Mouse (Mus musculus) heart, embryonic 15.5 days (tissue): ENCODE measurements around the gene Olfr967. TPM values are rescaled to one million over a fixed set of nuclear protein-coding genes. Genes with fewer than 3 reads are reported as not detected.
"Not testable (repeated sequence)": the region's sequence is repeated elsewhere in the genome, so short reads cannot be mapped to it uniquely, and the experiment has no call there.

ENCODE experiments used
- ATAC-seq: fragments of 200-750 bp; cut with Nextera tagmentation; replicated peaks from 2 replicates; pipeline ENCODE4 v1.8.0; 2017; ENCODE audit warnings: low read depth, moderate TSS enrichment; ENCODE audit not compliant: insufficient number of reproducible peaks, insufficient read depth, low FRiP score
- H3K27ac ChIP-seq: fragments of 300-500 bp; sonication (generic); 2 replicates; pipeline ENCODE4 v1.5.1; 2015; ENCODE audit warnings: mild to moderate bottlenecking, inconsistent platforms
- H3K27me3 ChIP-seq: fragments of 300-500 bp; sonication (generic); 2 replicates; pipeline ENCODE4 v1.6.1; 2015; ENCODE audit warnings: inconsistent platforms
- H3K36me3 ChIP-seq: fragments of 300-500 bp; sonication (generic); 2 replicates; pipeline ENCODE4 v1.6.1; 2015; ENCODE audit warnings: mild to moderate bottlenecking, inconsistent platforms
- H3K4me1 ChIP-seq: fragments of 300-500 bp; sonication (generic); replicated peaks from 2 replicates; pipeline ENCODE4 v1.6.1; 2015; ENCODE audit warnings: inconsistent platforms
- H3K4me2 ChIP-seq: fragments of 300-500 bp; sonication (generic); 2 replicates; pipeline ENCODE4 v1.6.1; 2015; ENCODE audit warnings: inconsistent platforms, mild to moderate bottlenecking, moderate library complexity
- H3K4me3 ChIP-seq: fragments of 300-500 bp; sonication (generic); 2 replicates; pipeline ENCODE4 v1.5.1; 2015; ENCODE audit warnings: mild to moderate bottlenecking, inconsistent platforms
- H3K9ac ChIP-seq: fragments of 300-500 bp; sonication (generic); 2 replicates; pipeline ENCODE4 v1.6.1; 2015; ENCODE audit warnings: mild to moderate bottlenecking, inconsistent platforms
- H3K9me3 ChIP-seq: fragments of 300-500 bp; sonication (generic); replicated peaks from 2 replicates; pipeline ENCODE4 v1.6.1; 2016; ENCODE audit warnings: inconsistent platforms
- WGBS: fragments of 180-500 bp; shearing (Covaris S2); methylation state at CpG from one replicate; pipeline ENCODE4 v1.1.7; 2015; ENCODE audit warnings: mixed read lengths; 5-methylcytosine and 5-hydroxymethylcytosine counted together
- polyA plus RNA-seq: library from polyadenylated mRNA; unstranded; fragments of >200 nt; fragmentation: Nextera tagmentation; extraction: Ambion mirVana; gene quantifications from 2 replicates; pipeline ENCODE4 v1.2.1, GENCODE M21; 2015

The Olfr967 gene
- polyA plus RNA-seq = not detected in 2 replicates

- Histone ChIP-seq H3K9me3 (no peaks in the 10 kb centered on the region), H3K4me3 (no peak within 1 kb of the TSS), H3K27me3 (no peaks in the 10 kb centered on the region), H3K4me2 (no peak within 1 kb of the TSS), H3K36me3 (no peaks in the 10 kb centered on the region), H3K4me1 (no peaks in the 10 kb centered on the region), H3K27ac (no peak within 1 kb of the TSS), H3K9ac (no peak within 1 kb of the TSS)
- no peak for ATAC-seq
These were observed at the start of gene Olfr967 for GRCm38 (mm10) chr9:39745949-39746348. TSS of gene Olfr967 (plus strand) at chr9:39746249.

GRCm38 (mm10) chr9:39701123-39701522, 44.9 kb upstream of the Olfr967 start:
- not testable (repeated sequence) for H3K4me1 ChIP-seq, H3K4me3 ChIP-seq, H3K27ac ChIP-seq, H3K4me2 ChIP-seq, H3K9me3 ChIP-seq, H3K27me3 ChIP-seq, H3K36me3 ChIP-seq, ATAC-seq, H3K9ac ChIP-seq
- 79% methylated on average over 8 of the region's 8 CpGs for WGBS

- no peak within 1 kb of the TSS for H3K4me2 ChIP-seq
- no peak within 1 kb of the TSS for H3K27ac ChIP-seq
- H3K9me3 ChIP-seq = no peaks in the 10 kb centered on the region
- ATAC-seq = no peak
- no peak within 1 kb of the TSS for H3K9ac ChIP-seq
- H3K27me3 ChIP-seq = no peaks in the 10 kb centered on the region
- H3K4me1 ChIP-seq = no peaks in the 10 kb centered on the region; the same call in 1 of the 2 replicates
- no peaks in the 10 kb centered on the region for H3K36me3 ChIP-seq
- no peak within 1 kb of the TSS for H3K4me3 ChIP-seq
These were observed 39.0 kb upstream of the Olfr967 start, which contains the start of gene Olfr149 for GRCm38 (mm10) chr9:39707017-39707416. TSS of gene Olfr149 (minus strand) at chr9:39707117.

GRCm38 (mm10) chr9:39708958-39709357, 37.1 kb upstream of the Olfr967 start:
- Histone ChIP-seq H3K36me3 (no peaks in the 10 kb centered on the region), H3K4me2 (no peak overlapping the region), H3K9me3 (no peaks in the 10 kb centered on the region), H3K4me3 (no peak overlapping the region), H3K27me3 (no peaks in the 10 kb centered on the region), H3K9ac (no peak overlapping the region), H3K4me1 (no peaks in the 10 kb centered on the region; the same call in 1 of the 2 replicates), H3K27ac (no peak overlapping the region)
- ATAC-seq = no peak
- WGBS = 41% methylated on average over 3 of the region's 3 CpGs

GRCm38 (mm10) chr9:39711053-39711452, 35.0 kb upstream of the Olfr967 start, which contains the start of gene Olfr965:
TSS of gene Olfr965 (plus strand) at chr9:39711353.
- Histone ChIP-seq H3K9me3 (no peaks in the 10 kb centered on the region), H3K4me1 (no peaks in the 10 kb centered on the region; the same call in 1 of the 2 replicates), H3K9ac (no peak within 1 kb of the TSS), H3K4me2 (no peak within 1 kb of the TSS), H3K27me3 (no peaks in the 10 kb centered on the region), H3K36me3 (no peaks in the 10 kb centered on the region), H3K4me3 (no peak within 1 kb of the TSS), H3K27ac (no peak within 1 kb of the TSS)
- ATAC-seq = no peak

GRCm38 (mm10) chr9:39730678-39731077, 15.4 kb upstream of the Olfr967 start, which contains the start of gene Olfr150:
TSS of gene Olfr150 (plus strand) at chr9:39730978.
- no peaks in the 10 kb centered on the region for H3K9me3 ChIP-seq
- no peaks in the 10 kb centered on the region for H3K4me1 ChIP-seq
- H3K27me3 ChIP-seq = no peaks in the 10 kb centered on the region
- no peak within 1 kb of the TSS for H3K4me2 ChIP-seq
- ATAC-seq = no peak
- no peak within 1 kb of the TSS for H3K27ac ChIP-seq
- H3K4me3 ChIP-seq = no peak within 1 kb of the TSS
- no peaks in the 10 kb centered on the region for H3K36me3 ChIP-seq
- no peak within 1 kb of the TSS for H3K9ac ChIP-seq

- ATAC-seq = no peak
- no peaks in the 10 kb centered on the region for H3K36me3 ChIP-seq
- H3K4me1 ChIP-seq = no peaks in the 10 kb centered on the region
- 86% methylated on average over 1 of the region's 1 CpGs for WGBS
- H3K9me3 ChIP-seq = no peaks in the 10 kb centered on the region
- no peak overlapping the region for H3K27ac ChIP-seq
- H3K27me3 ChIP-seq = no peaks in the 10 kb centered on the region
- H3K4me2 ChIP-seq = no peak overlapping the region
- H3K9ac ChIP-seq = no peak overlapping the region
- H3K4me3 ChIP-seq = no peak overlapping the region
These were observed 5.3 kb upstream of the Olfr967 start for GRCm38 (mm10) chr9:39740741-39741140.

- no peaks in the 10 kb centered on the region for H3K9me3 ChIP-seq
- 82% methylated on average over 1 of the region's 1 CpGs for WGBS
- H3K9ac ChIP-seq = no peak overlapping the region
- no peaks in the 10 kb centered on the region for H3K36me3 ChIP-seq
- no peak overlapping the region for H3K4me3 ChIP-seq
- no peak overlapping the region for H3K27ac ChIP-seq
- no peak overlapping the region for H3K4me2 ChIP-seq
- no peaks in the 10 kb centered on the region for H3K4me1 ChIP-seq
- no peaks in the 10 kb centered on the region for H3K27me3 ChIP-seq
- ATAC-seq = no peak
These were observed 379 bp downstream of the Olfr967 start for GRCm38 (mm10) chr9:39746428-39746827.

- WGBS = 52% methylated on average over 1 of the region's 1 CpGs
- Histone ChIP-seq H3K27ac (no peak within 1 kb of the TSS), H3K4me3 (no peak within 1 kb of the TSS), H3K9ac (no peak within 1 kb of the TSS), H3K4me1 (no peaks in the 10 kb centered on the region), H3K9me3 (no peaks in the 10 kb centered on the region), H3K36me3 (no peaks in the 10 kb centered on the region), H3K4me2 (no peak within 1 kb of the TSS), H3K27me3 (no peaks in the 10 kb centered on the region)
- ATAC-seq = no peak
These were observed 37.1 kb downstream of the Olfr967 start, which contains the start of gene Olfr968 for GRCm38 (mm10) chr9:39783153-39783552. TSS of gene Olfr968 (minus strand) at chr9:39783253.

- ATAC-seq = no peak
- H3K27me3 ChIP-seq = no peaks in the 10 kb centered on the region
- H3K27ac ChIP-seq = no peak within 1 kb of the TSS
- H3K36me3 ChIP-seq = no peaks in the 10 kb centered on the region
- 61% methylated on average over 2 of the region's 2 CpGs for WGBS
- H3K4me2 ChIP-seq = no peak within 1 kb of the TSS
- H3K4me1 ChIP-seq = no peaks in the 10 kb centered on the region
- H3K4me3 ChIP-seq = no peak within 1 kb of the TSS
- H3K9me3 ChIP-seq = no peaks in the 10 kb centered on the region
- no peak within 1 kb of the TSS for H3K9ac ChIP-seq
These were observed 44.5 kb downstream of the Olfr967 start, which contains the start of gene Olfr969 for GRCm38 (mm10) chr9:39790558-39790957. TSS of gene Olfr969 (plus strand) at chr9:39790945.
